Mouse (Mus musculus) bone marrow macrophage, adult 2 months (primary cell): Measurements from ENCODE around the gene Gm17555.

Experiments used
- CTCF ChIP-seq: IDR thresholded peaks from 2 replicates; pipeline ENCODE4 v1.5.1; 2012; ENCODE audit warnings: low read depth, mild to moderate bottlenecking, low read length, moderate library complexity
- POLR2A ChIP-seq: IDR thresholded peaks from 2 replicates; pipeline ENCODE4 v1.6.1; 2012; ENCODE audit warnings: mild to moderate bottlenecking, low read depth, low read length, borderline replicate concordance

DNA sequence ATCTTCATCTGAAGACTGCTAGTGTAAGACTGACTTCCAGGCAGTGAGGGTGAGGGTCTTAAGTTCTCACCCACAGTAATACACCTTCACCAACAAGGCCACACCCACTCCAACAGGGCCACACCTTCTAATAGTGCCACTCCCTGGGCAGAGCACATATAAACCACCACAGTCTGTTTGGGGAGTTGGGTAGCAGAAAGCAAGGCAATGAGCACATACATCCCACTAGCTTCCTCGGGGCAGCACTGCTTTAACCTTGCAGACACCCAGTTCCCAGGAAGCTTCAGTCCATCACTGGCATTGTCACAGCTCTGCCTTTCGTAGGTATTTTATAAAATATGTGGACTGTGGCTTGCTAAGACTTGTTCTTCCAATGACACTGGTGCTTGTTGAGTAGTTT, 22.8 kb upstream of the Gm17555 start:
- TF ChIP-seq CTCF (no peak), POLR2A (no peak)
